Mouse (Mus musculus): ENCODE data around the gene Slc1a5.

GRCm38 (mm10) chr7:16845072-16845819 lies 64.1 kb downstream of the Slc1a5 start:
- no peak for TF ChIP-seq POLR2A (IDR thresholded peaks at IDR 0.05; ENCODE audit: insufficient read length, low read depth)
- TF ChIP-seq MYOG (IDR thresholded peaks at IDR 0.05; ENCODE audit: control insufficient read depth in 1 of 3, insufficient read depth in 1 of 3, insufficient read length in 2 of 3, low read depth in 2 of 3): no peak

Data from myocyte (in vitro differentiated cells).